Mouse (Mus musculus) thymus, postnatal 14 days (tissue): Measurements from ENCODE around the gene Bnc1.

ENCODE experiments used
- DNase-seq: peaks from one replicate; pipeline ENCODE4 v3.0.0; 2021

Gene Bnc1

GRCm38 (mm10) chr7:81973339-81973738 lies 18.8 kb downstream of the Bnc1 start:
- DNase-seq: no peak

- no peak for DNase-seq
Measured at GRCm38 (mm10) chr7:81968975-81969374, 23.1 kb downstream of the Bnc1 start.

- DNase-seq: no peak
Measured at GRCm38 (mm10) chr7:81968451-81968850, 23.6 kb downstream of the Bnc1 start.

DNA sequence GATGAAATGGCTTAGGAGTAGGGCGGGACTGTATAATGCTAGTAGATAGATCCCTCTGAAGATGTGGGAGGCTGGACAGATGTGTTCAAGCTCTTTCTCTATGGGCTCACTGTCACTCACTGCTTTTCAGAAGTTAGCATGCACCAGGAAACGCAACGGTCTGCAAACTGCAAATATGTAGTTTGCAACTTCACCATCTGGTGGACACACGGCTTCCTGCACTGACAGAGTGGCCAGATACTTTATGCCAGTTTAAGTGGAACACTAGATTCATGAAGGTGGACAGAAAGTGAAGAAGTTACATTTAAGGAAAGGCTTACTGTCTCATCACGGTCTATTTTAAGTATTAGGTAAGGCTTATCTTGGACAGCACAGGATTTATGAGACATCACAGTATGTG lies 25.9 kb downstream of the Bnc1 start:
- DNase-seq: no peak

DNA sequence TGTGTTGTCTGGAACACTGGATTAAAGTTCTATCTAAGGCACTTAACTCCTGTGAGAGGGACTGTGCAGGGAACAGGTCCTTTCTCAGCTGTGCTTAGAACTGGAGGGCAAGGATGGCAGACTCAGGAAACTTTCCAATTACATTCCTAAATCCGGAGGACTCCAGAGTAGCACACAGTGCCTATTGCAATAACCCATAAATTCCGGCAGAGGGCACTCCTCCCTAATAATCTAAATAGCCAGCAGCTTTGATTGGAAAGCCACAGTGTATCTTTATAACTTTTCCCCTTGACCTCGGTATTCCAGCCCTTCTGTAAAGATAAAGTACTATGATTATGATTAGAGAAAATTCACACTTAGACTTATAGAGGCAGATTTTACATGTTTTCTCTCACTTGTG lies 32.4 kb downstream of the Bnc1 start:
- DNase-seq: peak; percentile 19

GRCm38 (mm10) chr7:81954208-81954846 lies 37.8 kb downstream of the Bnc1 start:
- peak; percentile 61 for DNase-seq

DNA sequence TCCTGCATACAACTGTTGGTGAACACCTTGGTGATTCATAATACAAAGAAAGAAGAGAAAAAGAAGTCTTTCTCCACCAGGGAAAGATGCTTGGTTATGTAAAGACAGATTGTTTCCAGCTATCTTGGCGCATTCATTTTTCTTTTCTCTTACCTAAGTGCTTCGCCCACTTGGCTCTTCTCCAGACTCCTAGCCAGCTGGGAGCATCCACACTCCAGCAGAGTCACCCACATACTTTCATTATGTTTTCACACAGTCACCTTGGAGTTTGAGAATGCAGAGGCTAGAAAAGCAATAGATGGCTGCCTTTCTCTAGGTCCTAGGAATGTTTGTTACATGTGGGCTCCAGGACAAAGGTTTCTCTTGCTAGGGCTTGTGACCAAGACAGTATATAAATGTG lies 41.6 kb downstream of the Bnc1 start:
- DNase-seq: no peak

DNA sequence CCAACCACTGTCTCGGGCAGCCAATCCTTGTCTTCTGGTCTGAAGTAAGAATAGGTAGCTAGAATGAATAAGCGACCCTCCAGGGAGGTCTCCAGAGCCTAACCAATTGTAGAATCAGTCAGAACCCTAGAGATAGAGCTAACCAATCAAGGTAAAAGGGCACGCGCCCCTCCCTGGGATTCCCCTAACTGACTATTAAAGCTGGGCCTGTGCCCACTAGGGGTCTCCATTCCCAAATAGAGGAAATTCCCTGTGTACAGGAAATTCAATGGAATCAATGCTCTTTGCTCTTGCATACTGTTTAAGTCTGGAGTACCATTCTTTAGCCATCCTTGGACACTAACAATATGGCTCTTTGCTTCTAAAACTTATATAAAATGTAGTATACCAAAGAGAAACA lies 46.7 kb downstream of the Bnc1 start:
- no peak for DNase-seq

DNA sequence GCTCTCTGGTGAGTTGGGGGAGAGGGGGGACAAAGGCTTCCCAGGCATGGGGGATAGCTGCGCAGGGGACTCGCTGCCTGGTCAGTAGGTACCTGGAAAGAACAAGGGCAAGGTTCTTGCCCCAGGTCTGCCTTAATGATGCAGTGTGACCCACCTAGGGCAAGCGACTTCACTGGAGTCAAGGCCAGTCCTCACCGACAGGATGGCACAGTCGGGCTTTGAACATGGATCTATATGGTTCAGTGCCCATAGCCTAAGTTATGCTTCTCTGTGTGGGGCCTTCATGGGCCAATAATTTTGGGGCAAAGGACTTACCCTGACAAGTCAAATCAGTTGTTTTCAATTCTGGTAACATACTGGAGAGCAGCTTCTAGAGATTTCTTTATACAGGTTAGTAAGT lies 57.3 kb downstream of the Bnc1 start:
- no peak for DNase-seq

DNA sequence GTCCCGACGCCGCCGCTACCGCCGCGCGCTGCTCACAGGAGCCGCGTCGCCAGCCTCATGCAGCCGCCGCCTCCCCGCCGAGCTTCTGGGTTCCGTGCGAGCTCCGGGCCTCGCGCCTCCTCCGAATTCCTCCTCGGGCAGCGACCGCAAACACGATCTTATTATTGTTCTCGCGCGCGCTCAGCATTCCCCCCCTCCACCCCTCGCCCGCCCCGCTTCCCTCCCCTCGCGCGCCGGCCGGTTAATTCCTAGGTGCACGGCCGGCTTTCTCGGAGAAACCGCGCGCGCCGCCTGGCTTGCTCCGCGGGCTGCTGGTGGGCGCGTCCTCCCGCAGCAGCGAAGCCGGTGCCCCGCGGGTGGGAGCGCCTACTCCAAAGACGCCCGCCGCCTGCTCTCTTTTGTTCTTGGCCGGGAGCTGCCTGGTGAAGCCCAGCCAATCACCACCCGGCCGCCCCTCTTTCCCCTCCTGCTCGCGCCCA lies 57.8 kb downstream of the Bnc1 start, which contains the start of gene Hdgfl3:
TSS of gene Hdgfl3 (minus strand) at position 207 of the 479 bp plus-strand sequence.
- DNase-seq: peak; percentile 72

- DNase-seq: peak; percentile 73
Measured at GRCm38 (mm10) chr7:81933601-81934266, 58.4 kb downstream of the Bnc1 start.

- no peak for DNase-seq
Measured at GRCm38 (mm10) chr7:81933061-81933600, 59.0 kb downstream of the Bnc1 start.

DNA sequence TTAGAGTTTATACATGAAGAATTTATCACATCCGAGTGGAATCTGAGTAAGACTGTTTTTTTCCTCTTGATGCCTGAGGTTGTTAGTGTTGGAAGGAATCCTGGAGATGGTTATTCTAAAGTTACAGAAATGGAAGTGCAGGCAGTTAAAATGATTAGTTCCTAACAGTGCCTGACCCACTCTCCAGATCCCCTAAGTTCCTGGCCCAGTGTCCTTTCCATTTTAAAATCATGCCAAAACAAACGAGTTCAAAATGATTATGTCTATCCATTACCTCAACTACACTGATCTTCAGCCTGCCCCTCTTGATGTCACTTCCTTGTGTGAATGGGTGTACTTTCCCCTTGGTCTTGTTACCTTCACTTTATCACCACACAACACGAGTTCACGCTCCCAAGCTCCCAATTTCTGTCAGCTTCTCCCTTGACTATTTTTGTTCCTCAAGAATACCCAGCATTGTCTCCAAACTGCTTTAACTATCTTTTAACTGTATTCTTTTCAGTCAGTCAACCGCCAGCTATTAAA lies 59.5 kb downstream of the Bnc1 start:
- DNase-seq: no peak

- DNase-seq: no peak
Measured at GRCm38 (mm10) chr7:81928998-81929397, 63.1 kb downstream of the Bnc1 start.

DNA sequence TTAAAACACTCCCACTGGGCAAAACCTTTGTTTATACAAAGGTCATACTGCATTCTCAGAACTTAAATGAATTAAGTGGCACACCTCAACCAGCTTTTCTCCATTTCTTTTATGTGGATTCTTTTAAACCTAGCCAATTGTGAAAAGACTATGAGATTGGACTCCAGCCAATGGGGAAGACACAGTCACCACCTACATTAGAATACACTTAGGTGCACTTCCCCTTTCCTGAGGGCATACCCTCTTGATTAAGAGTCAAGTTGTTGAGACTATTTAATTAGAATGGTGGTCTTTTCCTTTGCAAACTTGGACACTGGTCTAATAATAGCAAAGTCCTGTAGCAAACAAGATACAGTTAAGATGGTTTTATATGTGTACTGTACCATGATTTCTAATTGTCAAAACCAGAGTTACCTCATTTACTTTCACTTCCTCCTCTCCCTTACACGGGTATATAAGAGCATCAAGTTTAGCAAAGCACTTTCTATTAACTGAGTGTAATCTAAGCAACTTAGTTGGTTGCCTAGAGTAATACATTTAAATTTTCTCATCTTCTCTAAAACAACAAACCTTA lies 70.6 kb downstream of the Bnc1 start:
- DNase-seq: no peak

DNA sequence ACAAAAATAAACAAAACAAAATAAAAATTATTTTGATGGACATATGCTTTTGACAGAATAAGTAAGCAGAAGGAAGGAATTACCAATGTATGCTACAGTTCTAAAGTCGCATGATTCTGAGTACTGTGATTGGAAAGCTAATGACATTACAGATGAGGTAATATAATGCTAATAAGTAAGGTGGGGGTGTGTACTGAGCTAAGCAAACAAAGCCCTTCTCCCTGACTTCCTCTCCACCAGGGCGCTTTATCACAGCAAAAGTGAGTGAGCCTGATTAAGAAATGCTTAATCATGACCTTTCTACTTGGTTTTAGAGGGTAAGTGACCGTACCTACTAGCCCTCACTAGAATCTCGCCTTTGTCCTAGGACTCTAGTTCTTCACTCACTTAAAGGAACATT lies 71.8 kb downstream of the Bnc1 start:
- DNase-seq: no peak

GRCm38 (mm10) chr7:81918316-81918715 lies 73.8 kb downstream of the Bnc1 start:
- no peak for DNase-seq
